Mouse (Mus musculus) olfactory bulb, adult 2 months (tissue): ENCODE measurements around the gene Zfp3.
A peak's percentile ranks its signal among the peaks of the same experiment; 100 is the strongest.

Experiments used
- CTCF ChIP-seq: fragments of 200-500 bp; IDR thresholded peaks from 2 replicates; pipeline ENCODE4 v1.5.1; 2012; ENCODE audit warnings: low read depth, mild to moderate bottlenecking, low read length, moderate library complexity; ENCODE audit not compliant: insufficient read depth
- POLR2A ChIP-seq: fragments of 200-500 bp; IDR thresholded peaks from 2 replicates; pipeline ENCODE4 v1.6.1; 2012; ENCODE audit warnings: mild to moderate bottlenecking, low read depth, low read length, moderate library complexity; ENCODE audit not compliant: insufficient read depth

DNA sequence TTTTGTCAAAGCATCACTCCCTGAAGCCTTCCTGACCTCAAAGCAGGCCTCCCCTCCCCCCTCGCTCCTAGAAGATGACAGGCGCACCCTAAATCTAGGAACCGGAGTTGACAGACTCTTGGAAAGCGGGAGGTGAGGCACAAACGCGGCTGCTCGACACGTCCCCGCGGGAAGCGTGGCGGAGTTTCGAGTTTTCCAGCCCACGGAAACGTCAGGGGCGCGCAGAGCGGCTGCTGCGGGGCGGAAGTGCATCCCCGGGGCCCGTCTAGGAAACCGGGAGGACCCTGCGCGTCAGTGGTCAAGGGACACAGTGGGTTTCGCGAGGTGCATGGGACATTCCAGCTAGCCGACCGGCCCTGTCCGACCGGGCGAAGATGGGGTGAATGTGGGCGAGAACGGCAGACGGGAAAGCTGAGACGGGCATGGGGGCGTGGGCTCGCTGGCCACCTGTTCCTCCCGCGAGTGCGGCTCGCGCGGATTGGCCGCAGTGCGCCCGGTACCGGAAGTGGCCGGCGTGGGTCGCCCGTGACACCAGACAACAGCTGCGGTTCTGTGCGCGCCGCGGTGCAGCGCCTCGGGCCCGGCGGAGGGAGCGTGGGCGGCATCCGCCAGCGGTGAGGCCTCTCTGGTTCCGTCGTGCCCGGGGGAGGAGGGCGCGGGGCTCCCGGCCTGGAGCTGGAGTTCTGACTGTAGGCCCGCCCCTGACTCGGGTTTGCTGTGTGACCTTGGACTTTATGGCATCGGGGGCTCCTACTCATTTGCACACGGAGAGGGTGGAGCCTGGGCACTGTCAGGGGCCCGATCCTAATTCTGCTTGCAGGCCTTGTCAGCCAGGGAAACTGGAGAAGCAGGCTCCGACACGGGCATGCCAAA, at the start of gene Zfp3:
- TF ChIP-seq POLR2A: peak; percentile 42; the same call in 1 of the 2 replicates
- no peak for TF ChIP-seq CTCF
